ENCODE assay signal across 22 mouse cellular contexts in genomic region chr5:9014774-9015173, GRCm38 (mm10). TPM values are rescaled to one million over a fixed set of nuclear protein-coding genes. Genes with fewer than 3 reads are reported as not detected.
DNase-seq lines count a peak whose midpoint lies in the region; ATAC-seq lines count a peak whose summit lies in the region.
"Had no signal": no experiment of that assay in that cellular context is flagged by ENCODE, and none has a peak within 500 bp of the region (broad histone marks: within the 10 kb centered on the region; RNA-seq: fewer than 3 reads in every experiment).

No protein-coding gene starts in this region.

- H3K4me2 ChIP-seq in neural tube, embryonic 15.5 days, result no peak overlapping the region
- H3K4me2 ChIP-seq: heart, embryonic 12.5 days; hindbrain, embryonic 13.5 days; intestine, embryonic 15.5 days; limb, embryonic 13.5 days; lung, embryonic 15.5 days had no signal

- no peak overlapping the region for H3K9ac ChIP-seq in neural tube, embryonic 15.5 days (replicated peaks)
- H3K9ac ChIP-seq: heart, embryonic 12.5 days; hindbrain, embryonic 13.5 days; intestine, embryonic 15.5 days; limb, embryonic 13.5 days; liver, embryonic 14.5 days; lung, embryonic 15.5 days had no signal

- 0 out of 2 replicates have a peak, but pooled peaks cover under 1% of the 10 kb centered on the region for H3K9me3 ChIP-seq in megakaryocyte, embryonic 14.5 days
- no peaks in the 10 kb centered on the region for H3K9me3 ChIP-seq in neural tube, embryonic 15.5 days (replicated peaks)
- H3K9me3 ChIP-seq: heart, embryonic 12.5 days; hindbrain, embryonic 13.5 days; intestine, embryonic 15.5 days; limb, embryonic 13.5 days; lung, embryonic 15.5 days had no signal

- H3K27ac ChIP-seq in neural tube, embryonic 15.5 days (replicated peaks), result no peak overlapping the region
- H3K27ac ChIP-seq: hindbrain, embryonic 13.5 days; intestine, embryonic 15.5 days; limb, embryonic 13.5 days; liver, embryonic 14.5 days; lung, embryonic 15.5 days had no signal

- peaks cover 11% of the 10 kb centered on the region for H3K4me1 ChIP-seq in megakaryocyte, embryonic 14.5 days
- no peaks in the 10 kb centered on the region for H3K4me1 ChIP-seq in neural tube, embryonic 15.5 days
- H3K4me1 ChIP-seq: heart, embryonic 12.5 days; hindbrain, embryonic 13.5 days; intestine, embryonic 15.5 days; limb, embryonic 13.5 days; lung, embryonic 15.5 days had no signal

- H3K4me3 ChIP-seq in megakaryocyte, embryonic 14.5 days (replicated peaks), result peak overlapping the region; percentile 7
- no peak overlapping the region for H3K4me3 ChIP-seq in neural tube, embryonic 15.5 days (replicated peaks)
- H3K4me3 ChIP-seq: heart, embryonic 12.5 days; hindbrain, embryonic 13.5 days; intestine, embryonic 15.5 days; limb, embryonic 13.5 days; lung, embryonic 15.5 days had no signal

- H3K27me3 ChIP-seq in megakaryocyte, embryonic 14.5 days (replicated peaks), result no peaks in the 10 kb centered on the region
- no peaks in the 10 kb centered on the region for H3K27me3 ChIP-seq in neural tube, embryonic 15.5 days (replicated peaks)
- H3K27me3 ChIP-seq: heart, embryonic 12.5 days; hindbrain, embryonic 13.5 days; intestine, embryonic 15.5 days; limb, embryonic 13.5 days; lung, embryonic 15.5 days had no signal

- DNase-seq in 416B (ENCODE audit: low read depth), result peak; percentile 21
- peak; percentile 63 for DNase-seq in thymus, postnatal 0 days (ENCODE audit: low spot score)
- DNase-seq in lung, postnatal 14 days, result no peak
- no peak for DNase-seq in urinary bladder, adult 18-20 months (ENCODE audit: low spot score in 2 of 2)
- no peak for DNase-seq in frontal cortex, adult 2 months (ENCODE audit: extremely low spot score in 1 of 2, low spot score in 1 of 2)
- DNase-seq: adrenal gland, postnatal 10 days; cerebellum, postnatal 14 days; embryo, embryonic 11 days; heart, adult 11 months; heart, postnatal 14 days; spleen, adult 18-20 months had no signal

- ATAC-seq in activated CD4-positive, CD25-positive, alpha-beta regulatory T cell, adult 4 months, result peak; percentile 54
- no peak for ATAC-seq in neural tube, embryonic 15.5 days (ENCODE audit: low FRiP score)
- ATAC-seq: forebrain, embryonic 16.5 days; intestine, embryonic 15.5 days; midbrain, embryonic 16.5 days had no signal

- no peaks in the 10 kb centered on the region for H3K36me3 ChIP-seq in megakaryocyte, embryonic 14.5 days (replicated peaks; ENCODE audit: low read length)
- H3K36me3 ChIP-seq in neural tube, embryonic 15.5 days, result no peaks in the 10 kb centered on the region
- H3K36me3 ChIP-seq: heart, embryonic 12.5 days; hindbrain, embryonic 13.5 days; intestine, embryonic 15.5 days; limb, embryonic 13.5 days; lung, embryonic 15.5 days had no signal

- 73% methylated on average over 3 of the region's 3 CpGs for WGBS in neural tube, embryonic 15.5 days

RNA-seq across cellular contexts. Expression of gene Crot, which starts 17.6 kb away (rescaled TPM):
- 10 to 100 TPM; 76.4 to 83.8 TPM for polyA plus RNA-seq in activated CD4-positive, CD25-positive, alpha-beta regulatory T cell, adult 4 months (2017; shearing (Covaris generic))
- 0.83 TPM in 1 of 2 replicates, not detected in the other for polyA plus RNA-seq in megakaryocyte, embryonic 14.5 days (2012; ENCODE audit: insufficient read depth, low replicate concordance)
- polyA plus RNA-seq in thymus, postnatal 0 days (2015; fragmentation: Nextera tagmentation; extraction: Ambion mirVana), result 41.6 and 43.4 TPM in 2 replicates
- 23.8 and 27.1 TPM in 2 replicates for polyA plus RNA-seq in frontal cortex, adult 2 months (2012; rRNA removed)
- 21.9 and 26.6 TPM in 2 replicates for polyA plus RNA-seq in neural tube, embryonic 15.5 days (2015; fragmentation: Nextera tagmentation; extraction: Ambion mirVana)

Comparison
In these comparisons a context has a peak if more than half of its experiments do, and no peak if none do; other contexts are left out.
1. DNase-seq: peak in 416B (single experiment) and thymus, postnatal 0 days (single experiment); none in lung, postnatal 14 days (single experiment), urinary bladder, adult 18-20 months (0 of 2) and frontal cortex, adult 2 months (0 of 2).
2. RNA of gene Crot, which starts 17.6 kb away (polyA plus RNA-seq): 76.4 to 83.8 TPM in activated CD4-positive, CD25-positive, alpha-beta regulatory T cell, adult 4 months, 41.6 to 43.4 TPM in thymus, postnatal 0 days, 23.8 to 27.1 TPM in frontal cortex, adult 2 months and 21.9 to 26.6 TPM in neural tube, embryonic 15.5 days; 0.83 TPM in megakaryocyte, embryonic 14.5 days; every median in the first group is over 10 times any median in the second.